1 mouse cellular context compared by ENCODE assay signal in the genomic region with DNA sequence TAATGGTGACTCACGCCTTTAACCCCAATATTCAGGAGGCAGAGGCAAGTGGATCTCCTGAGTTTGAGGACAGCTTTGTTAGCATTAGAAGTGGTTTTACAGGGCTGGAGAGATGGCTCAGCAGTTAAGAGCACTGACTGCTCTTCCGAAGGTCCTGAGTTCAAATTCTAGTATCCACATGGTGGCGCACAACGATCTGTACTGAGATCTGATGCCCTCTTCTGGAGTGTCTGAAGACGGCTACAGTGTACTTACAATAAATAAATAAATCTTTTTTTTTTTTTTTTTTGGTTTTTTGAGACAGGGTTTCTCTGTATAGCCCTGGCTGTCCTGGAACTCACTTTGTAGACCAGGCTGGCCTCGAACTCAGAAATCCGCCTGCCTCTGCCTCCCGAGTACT.
TF ChIP-seq lines count a peak whose summit lies in the region.

No protein-coding gene starts in this region.

TF ChIP-seq in CH12.LX, 34 proteins besides CTCF, POLR2A, EP300 and RAD21:
- TF ChIP-seq ZNF384 (IDR thresholded peaks at IDR 0.05; ENCODE audit: low read depth, low read length), result 0 out of 2 replicates have a peak, but pooled peaks have one; percentile 10
- TF ChIP-seq SMC3 (IDR thresholded peaks at IDR 0.05; ENCODE audit: low read depth, low read length), result peak; percentile 35
TF ChIP-seq in CH12.LX: peak in this region for 2; not testable (repeated sequence) for 32.
